ENCODE assay signal across 21 mouse cellular contexts in genomic region chr13:18830486-18830885, GRCm38 (mm10).
DNase-seq lines count a peak whose midpoint lies in the region; ATAC-seq lines count a peak whose summit lies in the region.
"Had no signal": no experiment of that assay in that cellular context is flagged by ENCODE, and none has a peak within 500 bp of the region (broad histone marks: within the 10 kb centered on the region; RNA-seq: fewer than 3 reads in every experiment).

No protein-coding gene starts in this region.

- peak; percentile 87 for ATAC-seq in frontal cortex, adult (ENCODE audit: low TSS enrichment)
- ATAC-seq: activated CD4-positive, CD25-positive, alpha-beta regulatory T cell, adult 4 months; CD4-positive, CD25-positive, alpha-beta regulatory T cell, adult 4 months; Patski had no signal

- no peak for DNase-seq in frontal cortex, postnatal 25 days (ENCODE audit: low spot score in 2 of 2)
- peak; percentile 27 for DNase-seq in right cerebral cortex, adult 18-20 months
- no peak for DNase-seq in right cerebral cortex, postnatal 14 days
- DNase-seq in brain, adult 2 months (ENCODE audit: low read depth, low spot score), result peak; percentile 54
- DNase-seq in telencephalon, adult 2 months (ENCODE audit: low read depth, low spot score), result peak; percentile 13
- no peak for DNase-seq in embryo, embryonic 10.5 days (ENCODE audit: low spot score)
- no peak for DNase-seq in retina, embryonic 14.5 days (ENCODE audit: low spot score)
- DNase-seq: adrenal gland, adult 2 months; adrenal gland, adult 8-10 months; adrenal gland, postnatal 10 days; adrenal gland, postnatal 14 days; adrenal gland, postnatal 25 days; adrenal gland, postnatal 36 days; B cell, adult 2 months; cerebellum, adult 11 months; cerebellum, adult 11-12 months; cerebellum, adult 18-20 months had no signal

Comparison
In these comparisons a context has a peak if more than half of its experiments do, and no peak if none do; other contexts are left out.
1. DNase-seq: peak in right cerebral cortex, adult 18-20 months (single experiment), brain, adult 2 months (single experiment) and telencephalon, adult 2 months (single experiment); none in frontal cortex, postnatal 25 days (0 of 2), right cerebral cortex, postnatal 14 days (single experiment), embryo, embryonic 10.5 days (single experiment) and retina, embryonic 14.5 days (single experiment).